Mouse (Mus musculus): Measurements from ENCODE around the gene Spata5. TPM values are rescaled to one million over a fixed set of nuclear protein-coding genes. Genes with fewer than 3 reads are reported as not detected.

Spata5 gene
- polyA plus RNA-seq, 1 experiment: 6.6 TPM

GRCm38 (mm10) chr3:37472461-37472860, 52.8 kb downstream of the Spata5 start:
- H3K4me1 ChIP-seq (ENCODE audit: control insufficient read depth, insufficient read depth, low read length): peaks cover under 1% of the 10 kb centered on the region
- H3K4me3 ChIP-seq (ENCODE audit: insufficient read depth, low read length): no peak overlapping the region
- no peak for TF ChIP-seq CTCF (IDR thresholded peaks at IDR 0.05; ENCODE audit: low read depth, low read length)
- TF ChIP-seq POLR2A (IDR thresholded peaks at IDR 0.05; ENCODE audit: borderline replicate concordance, low read depth, low read length): no peak
- no peak overlapping the region for H3K27ac ChIP-seq (ENCODE audit: insufficient read depth, low read depth, low read length)

GRCm38 (mm10) chr3:37476485-37476884, 56.8 kb downstream of the Spata5 start:
- peaks cover 5% of the 10 kb centered on the region for H3K4me1 ChIP-seq (ENCODE audit: control insufficient read depth, insufficient read depth, low read length)
- no peak overlapping the region for H3K4me3 ChIP-seq (ENCODE audit: insufficient read depth, low read length)
- H3K27ac ChIP-seq (ENCODE audit: insufficient read depth, low read depth, low read length): no peak overlapping the region
- TF ChIP-seq CTCF (IDR thresholded peaks at IDR 0.05; ENCODE audit: low read depth, low read length) (no peak), POLR2A (IDR thresholded peaks at IDR 0.05; ENCODE audit: borderline replicate concordance, low read depth, low read length) (no peak)

GRCm38 (mm10) chr3:37477438-37478188, 57.9 kb downstream of the Spata5 start:
- TF ChIP-seq CTCF (IDR thresholded peaks at IDR 0.05; ENCODE audit: low read depth, low read length): no peak
- TF ChIP-seq POLR2A (IDR thresholded peaks at IDR 0.05; ENCODE audit: borderline replicate concordance, low read depth, low read length): no peak
- Histone ChIP-seq H3K4me3 (ENCODE audit: insufficient read depth, low read length) (no peak overlapping the region), H3K4me1 (ENCODE audit: control insufficient read depth, insufficient read depth, low read length) (peaks cover 5% of the 10 kb centered on the region), H3K27ac (ENCODE audit: insufficient read depth, low read depth, low read length) (no peak overlapping the region)

- TF ChIP-seq POLR2A (IDR thresholded peaks at IDR 0.05; ENCODE audit: borderline replicate concordance, low read depth, low read length): no peak
- TF ChIP-seq CTCF (IDR thresholded peaks at IDR 0.05; ENCODE audit: low read depth, low read length): no peak
- no peak overlapping the region for H3K27ac ChIP-seq (ENCODE audit: insufficient read depth, low read depth, low read length)
- H3K4me1 ChIP-seq (ENCODE audit: control insufficient read depth, insufficient read depth, low read length): peaks cover 5% of the 10 kb centered on the region
- no peak overlapping the region for H3K4me3 ChIP-seq (ENCODE audit: insufficient read depth, low read length)
These were observed 60.1 kb downstream of the Spata5 start for GRCm38 (mm10) chr3:37479771-37480170.

- Histone ChIP-seq H3K4me3 (ENCODE audit: insufficient read depth, low read length) (no peak overlapping the region), H3K4me1 (ENCODE audit: control insufficient read depth, insufficient read depth, low read length) (peaks cover 5% of the 10 kb centered on the region), H3K27ac (ENCODE audit: insufficient read depth, low read depth, low read length) (no peak overlapping the region)
- TF ChIP-seq POLR2A (IDR thresholded peaks at IDR 0.05; ENCODE audit: borderline replicate concordance, low read depth, low read length): no peak
- TF ChIP-seq CTCF (IDR thresholded peaks at IDR 0.05; ENCODE audit: low read depth, low read length): no peak
These were observed 61.6 kb downstream of the Spata5 start for GRCm38 (mm10) chr3:37481295-37481694.

- peaks cover 7% of the 10 kb centered on the region for H3K4me1 ChIP-seq (ENCODE audit: control insufficient read depth, insufficient read depth, low read length)
- TF ChIP-seq POLR2A (IDR thresholded peaks at IDR 0.05; ENCODE audit: borderline replicate concordance, low read depth, low read length) (no peak), CTCF (IDR thresholded peaks at IDR 0.05; ENCODE audit: low read depth, low read length) (no peak)
- no peak overlapping the region for H3K27ac ChIP-seq (ENCODE audit: insufficient read depth, low read depth, low read length)
- H3K4me3 ChIP-seq (ENCODE audit: insufficient read depth, low read length): no peak overlapping the region
These were observed 63.0 kb downstream of the Spata5 start for GRCm38 (mm10) chr3:37482720-37483119.

- TF ChIP-seq CTCF (IDR thresholded peaks at IDR 0.05; ENCODE audit: low read depth, low read length) (no peak), POLR2A (IDR thresholded peaks at IDR 0.05; ENCODE audit: borderline replicate concordance, low read depth, low read length) (no peak)
- Histone ChIP-seq H3K27ac (ENCODE audit: insufficient read depth, low read depth, low read length) (no peak overlapping the region), H3K4me3 (ENCODE audit: insufficient read depth, low read length) (no peak overlapping the region), H3K4me1 (ENCODE audit: control insufficient read depth, insufficient read depth, low read length) (peaks cover 8% of the 10 kb centered on the region)
These were observed 64.1 kb downstream of the Spata5 start for GRCm38 (mm10) chr3:37483709-37484265.

GRCm38 (mm10) chr3:37487639-37488038, 67.9 kb downstream of the Spata5 start:
- H3K4me1 ChIP-seq (ENCODE audit: control insufficient read depth, insufficient read depth, low read length): peaks cover 8% of the 10 kb centered on the region
- H3K27ac ChIP-seq (ENCODE audit: insufficient read depth, low read depth, low read length): no peak overlapping the region
- H3K4me3 ChIP-seq (ENCODE audit: insufficient read depth, low read length): no peak overlapping the region
- TF ChIP-seq POLR2A (IDR thresholded peaks at IDR 0.05; ENCODE audit: borderline replicate concordance, low read depth, low read length) (no peak), CTCF (IDR thresholded peaks at IDR 0.05; ENCODE audit: low read depth, low read length) (no peak)

- TF ChIP-seq CTCF (IDR thresholded peaks at IDR 0.05; ENCODE audit: low read depth, low read length): no peak
- no peak for TF ChIP-seq POLR2A (IDR thresholded peaks at IDR 0.05; ENCODE audit: borderline replicate concordance, low read depth, low read length)
- no peak overlapping the region for H3K4me3 ChIP-seq (ENCODE audit: insufficient read depth, low read length)
- no peak overlapping the region for H3K27ac ChIP-seq (ENCODE audit: insufficient read depth, low read depth, low read length)
- H3K4me1 ChIP-seq (ENCODE audit: control insufficient read depth, insufficient read depth, low read length): peaks cover 8% of the 10 kb centered on the region
These were observed 68.5 kb downstream of the Spata5 start for GRCm38 (mm10) chr3:37488173-37488572.

- TF ChIP-seq CTCF (IDR thresholded peaks at IDR 0.05; ENCODE audit: low read depth, low read length) (no peak), POLR2A (IDR thresholded peaks at IDR 0.05; ENCODE audit: borderline replicate concordance, low read depth, low read length) (no peak)
- Histone ChIP-seq H3K4me3 (ENCODE audit: insufficient read depth, low read length) (no peak overlapping the region), H3K27ac (ENCODE audit: insufficient read depth, low read depth, low read length) (no peak overlapping the region), H3K4me1 (ENCODE audit: control insufficient read depth, insufficient read depth, low read length) (peaks cover 8% of the 10 kb centered on the region)
These were observed 70.3 kb downstream of the Spata5 start for GRCm38 (mm10) chr3:37490025-37490424.

All from bone marrow macrophage, adult 2 months (primary cell).